Mouse (Mus musculus) liver, embryonic 11.5 days (tissue): ENCODE data around the gene Zfp870. TPM values are rescaled to one million over a fixed set of nuclear protein-coding genes. Genes with fewer than 3 reads are reported as not detected.

Experiments used
- ATAC-seq: fragments of 200-750 bp; cut with Nextera tagmentation; replicated peaks from 2 replicates; pipeline ENCODE4 v1.8.0; 2017; ENCODE audit warnings: moderate number of reproducible peaks, mild to moderate bottlenecking, moderate TSS enrichment, moderate library complexity; ENCODE audit not compliant: low FRiP score
- DNase-seq: peaks from one replicate; pipeline ENCODE4 v3.0.0-alpha.2; 2017; ENCODE audit warnings: low spot score
- H3K27ac ChIP-seq: fragments of 300-500 bp; sonication (generic); 2 replicates; pipeline ENCODE4 v1.5.1; 2014; ENCODE audit warnings: mild to moderate bottlenecking, low read depth, low read length, control low read depth
- H3K27me3 ChIP-seq: fragments of 300-500 bp; sonication (generic); replicated peaks from 2 replicates; pipeline ENCODE4 v1.6.1; 2014; ENCODE audit warnings: low read length, mixed read lengths; ENCODE audit not compliant: control insufficient read depth, insufficient read depth
- H3K36me3 ChIP-seq: fragments of 300-500 bp; sonication (generic); 2 replicates; pipeline ENCODE4 v1.6.1; 2014; ENCODE audit warnings: mild to moderate bottlenecking, low read length, moderate library complexity, mixed read lengths; ENCODE audit not compliant: control insufficient read depth, insufficient read depth
- H3K4me1 ChIP-seq: fragments of 300-500 bp; sonication (generic); replicated peaks from 2 replicates; pipeline ENCODE4 v1.6.1; 2014; ENCODE audit warnings: low read length, mixed read lengths; ENCODE audit not compliant: control insufficient read depth, insufficient read depth
- H3K4me2 ChIP-seq: fragments of 300-500 bp; sonication (generic); 2 replicates; pipeline ENCODE4 v1.6.1; 2014; ENCODE audit warnings: mild to moderate bottlenecking, control low read depth, moderate library complexity
- H3K4me3 ChIP-seq: fragments of 300-500 bp; sonication (generic); 2 replicates; pipeline ENCODE4 v1.5.1; 2014; ENCODE audit warnings: low read depth, low read length, control low read depth
- H3K9ac ChIP-seq: fragments of 300-500 bp; sonication (generic); 2 replicates; pipeline ENCODE4 v1.6.1; 2014; ENCODE audit warnings: low read depth, low read length, control low read depth
- H3K9me3 ChIP-seq: fragments of 300-500 bp; sonication (generic); 2 replicates; pipeline ENCODE4 v1.6.1; 2016; ENCODE audit warnings: low read length, inconsistent platforms, mixed read lengths; ENCODE audit not compliant: control insufficient read depth
- WGBS: fragments of 180-500 bp; shearing (Covaris S2); extraction: QIAGEN DNeasy Blood & Tissue Kit; methylation state at CpG from one replicate; pipeline ENCODE4 v1.1.7; 2014; 5-methylcytosine and 5-hydroxymethylcytosine counted together
- polyA plus RNA-seq: library from polyadenylated mRNA; unstranded; fragments of >200 nt; fragmentation: Nextera tagmentation; extraction: Ambion mirVana; gene quantifications from 2 replicates; pipeline ENCODE4 v1.2.1, GENCODE M21; 2014

Gene Zfp870
- polyA plus RNA-seq, 1 experiment from 2014 or later, result 2.6 TPM

GRCm38 (mm10) chr17:32906172-32906571 lies 14.7 kb upstream of the Zfp870 start:
- ATAC-seq (no peak), DNase-seq (no peak)
- 69% methylated on average over 10 of the region's 10 CpGs for WGBS
- Histone ChIP-seq H3K27me3 (peaks cover 4% of the 10 kb centered on the region; the same call in 1 of the 2 replicates), H3K4me2 (no peak overlapping the region), H3K4me1 (no peaks in the 10 kb centered on the region), H3K36me3 (no peaks in the 10 kb centered on the region), H3K9me3 (no peaks in the 10 kb centered on the region), H3K4me3 (no peak overlapping the region), H3K9ac (no peak overlapping the region), H3K27ac (no peak overlapping the region)

GRCm38 (mm10) chr17:32905239-32905638 lies 13.8 kb upstream of the Zfp870 start:
- no peak overlapping the region for H3K9ac ChIP-seq
- DNase-seq (peak; percentile 46), ATAC-seq (peak; percentile 10; the same call in 1 of the 2 replicates)
- H3K9me3 ChIP-seq, result no peaks in the 10 kb centered on the region
- H3K4me2 ChIP-seq, result 0 out of 2 replicates have a peak overlapping the region, but pooled peaks have one; percentile 4
- no peak overlapping the region for H3K27ac ChIP-seq
- H3K4me3 ChIP-seq, result no peak overlapping the region
- H3K36me3 ChIP-seq, result no peaks in the 10 kb centered on the region
- no peaks in the 10 kb centered on the region for H3K4me1 ChIP-seq
- 10% methylated on average over 19 of the region's 19 CpGs for WGBS
- peaks cover 4% of the 10 kb centered on the region; the same call in 1 of the 2 replicates for H3K27me3 ChIP-seq

GRCm38 (mm10) chr17:32904414-32904813 lies 13.0 kb upstream of the Zfp870 start:
- DNase-seq, result no peak
- no peak for ATAC-seq
- H3K9me3 ChIP-seq, result no peaks in the 10 kb centered on the region
- H3K9ac ChIP-seq, result no peak overlapping the region
- H3K27ac ChIP-seq, result no peak overlapping the region
- H3K4me3 ChIP-seq, result no peak overlapping the region
- 49% methylated on average over 2 of the region's 2 CpGs for WGBS
- H3K36me3 ChIP-seq, result no peaks in the 10 kb centered on the region
- peaks cover 4% of the 10 kb centered on the region; the same call in 1 of the 2 replicates for H3K27me3 ChIP-seq
- H3K4me1 ChIP-seq, result no peaks in the 10 kb centered on the region
- H3K4me2 ChIP-seq, result no peak overlapping the region

DNA sequence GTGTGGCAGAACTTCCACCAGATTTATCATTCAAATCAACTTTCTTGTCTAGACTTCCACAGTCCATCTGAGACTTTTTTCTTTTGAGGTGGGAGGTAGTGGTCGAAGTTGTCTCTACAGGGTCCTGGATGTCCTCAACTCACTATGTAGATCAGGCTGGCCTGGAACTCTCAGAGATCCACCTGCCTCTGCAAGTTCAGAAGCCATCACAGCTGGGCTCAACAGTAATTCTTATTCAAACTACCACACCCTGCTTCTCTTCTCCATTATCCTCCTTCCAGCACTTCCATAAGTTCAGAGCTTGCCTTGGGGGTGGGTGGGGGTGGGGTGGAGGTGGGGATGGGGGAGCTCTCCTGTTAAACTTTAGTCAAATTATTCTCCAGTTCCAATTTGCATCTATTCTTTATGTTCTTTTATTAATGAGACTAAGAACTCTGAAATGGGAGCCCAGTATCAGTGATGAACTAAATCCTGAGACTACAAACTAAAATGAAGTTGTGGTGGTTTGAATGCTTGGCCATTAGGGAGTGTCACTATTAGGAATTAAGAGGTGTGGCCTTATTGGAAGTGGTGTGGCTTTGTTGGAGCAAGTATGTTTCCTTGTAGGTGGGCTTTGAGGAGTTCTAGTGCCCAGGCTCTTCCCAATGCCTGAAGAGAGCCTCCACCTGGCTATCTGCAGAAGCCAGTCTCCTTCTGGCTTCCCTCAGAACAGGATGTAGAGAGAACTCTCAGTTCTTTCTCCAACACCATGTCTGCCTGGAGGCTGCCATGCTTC lies 10.5 kb upstream of the Zfp870 start:
- Histone ChIP-seq H3K27ac (no peak overlapping the region), H3K4me1 (no peaks in the 10 kb centered on the region), H3K9me3 (no peaks in the 10 kb centered on the region), H3K4me3 (no peak overlapping the region), H3K4me2 (no peak overlapping the region), H3K9ac (no peak overlapping the region), H3K27me3 (peaks cover 4% of the 10 kb centered on the region; the same call in 1 of the 2 replicates), H3K36me3 (no peaks in the 10 kb centered on the region)
- 47% methylated on average over 1 of the region's 1 CpGs for WGBS
- ATAC-seq (no peak), DNase-seq (no peak)

GRCm38 (mm10) chr17:32895421-32895820 lies 4.0 kb upstream of the Zfp870 start:
- H3K27ac ChIP-seq, result no peak overlapping the region
- 87% methylated on average over 4 of the region's 4 CpGs for WGBS
- no peak for ATAC-seq

DNA sequence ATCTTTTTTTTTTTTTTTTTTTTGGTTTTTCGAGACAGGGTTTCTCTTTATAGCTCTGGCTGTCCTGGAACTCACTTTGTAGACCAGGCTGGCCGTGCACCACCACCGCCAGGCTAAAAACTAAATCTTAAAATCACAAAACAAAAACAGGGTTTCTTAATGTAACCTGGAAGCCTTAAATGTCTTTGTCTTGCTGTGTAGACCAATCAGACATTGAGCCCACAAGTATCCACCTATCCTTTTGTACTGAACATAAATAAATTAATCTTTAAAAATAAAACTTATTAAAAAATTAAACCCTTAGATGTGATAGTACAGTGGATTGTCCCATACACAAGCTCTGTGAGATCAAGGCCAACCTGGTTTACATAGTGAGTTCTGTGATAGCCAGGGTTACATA lies 2.5 kb upstream of the Zfp870 start:
- Histone ChIP-seq H3K27me3 (no peaks in the 10 kb centered on the region), H3K4me3 (no peak overlapping the region), H3K9me3 (no peaks in the 10 kb centered on the region), H3K9ac (no peak overlapping the region), H3K36me3 (no peaks in the 10 kb centered on the region), H3K27ac (no peak overlapping the region), H3K4me1 (peaks cover 9% of the 10 kb centered on the region), H3K4me2 (no peak overlapping the region)
- 86% methylated on average over 3 of the region's 3 CpGs for WGBS
- no peak for DNase-seq
- ATAC-seq, result no peak

More at GRCm38 (mm10) chr17:32895421-32895820, 4.0 kb upstream of the Zfp870 start:
- DNase-seq, result no peak
- no peaks in the 10 kb centered on the region for H3K9me3 ChIP-seq
- H3K9ac ChIP-seq, result no peak overlapping the region
- no peaks in the 10 kb centered on the region for H3K27me3 ChIP-seq
- no peak overlapping the region for H3K4me3 ChIP-seq
- H3K36me3 ChIP-seq, result no peaks in the 10 kb centered on the region
- no peak overlapping the region for H3K4me2 ChIP-seq
- H3K4me1 ChIP-seq, result peaks cover 4% of the 10 kb centered on the region

GRCm38 (mm10) chr17:32890852-32891238 lies 597 bp downstream of the Zfp870 start:
- Histone ChIP-seq H3K36me3 (no peaks in the 10 kb centered on the region), H3K4me3 (peak overlapping the region; percentile 85), H3K9ac (peak overlapping the region; percentile 86), H3K9me3 (no peaks in the 10 kb centered on the region), H3K4me1 (peaks cover 9% of the 10 kb centered on the region), H3K4me2 (peak overlapping the region; percentile 83), H3K27ac (no peak overlapping the region; the same call in 1 of the 2 replicates), H3K27me3 (no peaks in the 10 kb centered on the region)
- DNase-seq, result no peak
- 5% methylated on average over 11 of the region's 11 CpGs for WGBS
- peak; percentile 66; the same call in 1 of the 2 replicates for ATAC-seq

- no peak for ATAC-seq
- Histone ChIP-seq H3K27ac (no peak overlapping the region), H3K9me3 (no peaks in the 10 kb centered on the region), H3K36me3 (no peaks in the 10 kb centered on the region; the same call in 1 of the 2 replicates), H3K4me2 (no peak overlapping the region), H3K27me3 (no peaks in the 10 kb centered on the region), H3K9ac (no peak overlapping the region), H3K4me3 (no peak overlapping the region), H3K4me1 (peaks cover 9% of the 10 kb centered on the region)
- DNase-seq, result no peak
- 89% methylated on average over 6 of the region's 6 CpGs for WGBS
Observed at GRCm38 (mm10) chr17:32889611-32890010, 1.8 kb downstream of the Zfp870 start.
